Mouse (Mus musculus): ENCODE data around the gene Pnpla1.

GRCm38 (mm10) chr17:28872322-28872721 is 14.1 kb downstream of the Pnpla1 start:
- no peak for TF ChIP-seq POLR2A (IDR thresholded peaks at IDR 0.05; ENCODE audit: borderline replicate concordance, insufficient read depth, low read length)
- no peak for TF ChIP-seq CTCF (IDR thresholded peaks at IDR 0.05; ENCODE audit: borderline replicate concordance, insufficient read depth, low read depth, low read length)
